Mouse (Mus musculus): ENCODE measurements around the gene Spata1.

- TF ChIP-seq POLR2A (IDR thresholded peaks at IDR 0.05; ENCODE audit: borderline replicate concordance, extremely low read depth, insufficient read depth, insufficient read length, poor library complexity, severe bottlenecking) (no peak), CTCF (IDR thresholded peaks at IDR 0.05; ENCODE audit: borderline replicate concordance, extremely low read depth, insufficient read depth, insufficient read length) (no peak)
Measured at GRCm38 (mm10) chr3:146443380-146443779, 56.2 kb downstream of the Spata1 start.

Measured in brain, embryonic 14.5 days (tissue).